Mouse (Mus musculus): ENCODE results near the gene Hmcn1.

Gene Hmcn1

DNA sequence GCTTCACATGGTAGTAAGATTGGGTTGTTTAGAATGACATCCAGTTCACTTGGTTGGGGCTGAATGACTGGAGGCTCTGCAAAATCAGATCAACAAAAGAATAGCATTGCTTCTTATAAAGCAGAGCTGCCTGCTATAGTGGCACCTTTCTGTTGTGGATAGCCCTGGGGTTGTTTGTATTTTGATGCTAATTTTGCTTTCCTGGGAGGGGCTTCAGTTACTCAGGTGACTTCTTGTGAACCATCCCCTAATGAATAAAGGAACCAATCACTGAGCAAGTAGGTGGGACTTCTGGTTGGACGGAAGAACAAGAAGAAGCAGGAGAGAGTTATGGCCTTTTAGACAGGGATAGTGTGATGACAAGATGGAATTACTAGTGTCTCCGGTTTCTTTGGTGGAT, 370.0 kb downstream of the Hmcn1 start:
- DNase-seq = no peak

DNA sequence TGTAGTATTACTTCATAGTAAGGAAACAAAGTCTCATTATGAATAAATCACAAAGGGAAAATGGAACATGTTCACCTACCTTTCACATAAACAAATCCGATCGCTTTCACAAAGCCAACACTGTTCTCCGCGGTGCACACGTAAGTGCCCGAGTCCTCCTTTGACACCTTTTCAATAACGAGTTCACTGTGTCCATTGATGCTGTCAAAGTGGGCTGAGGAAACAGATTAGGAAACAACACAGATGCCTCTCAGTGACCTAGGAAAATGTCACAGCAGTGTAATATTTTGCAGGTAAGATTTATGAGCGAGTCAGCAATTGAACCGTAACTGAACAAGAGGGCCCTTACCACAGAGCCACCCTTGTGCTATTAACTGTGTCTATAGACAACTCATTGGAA, 382.7 kb downstream of the Hmcn1 start:
- no peak for DNase-seq

DNA sequence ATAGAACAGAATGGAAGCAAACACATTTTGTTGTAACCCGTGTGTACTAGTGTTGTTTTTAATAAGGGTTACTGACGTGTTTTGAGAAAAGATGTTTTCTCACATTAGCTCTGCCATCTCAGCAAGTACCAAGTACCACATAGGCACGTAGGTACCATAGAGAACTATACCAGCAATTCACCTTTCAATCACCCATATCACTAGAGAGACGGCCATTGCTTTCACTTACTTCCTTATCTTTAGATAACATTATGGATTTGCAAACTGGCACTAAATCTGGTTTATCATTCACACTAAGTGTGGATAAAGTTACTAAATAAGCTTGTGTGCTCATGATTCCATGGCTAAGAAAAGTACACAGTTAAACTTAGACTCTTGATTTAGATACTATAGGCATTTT, 387.1 kb downstream of the Hmcn1 start:
- DNase-seq = no peak

DNA sequence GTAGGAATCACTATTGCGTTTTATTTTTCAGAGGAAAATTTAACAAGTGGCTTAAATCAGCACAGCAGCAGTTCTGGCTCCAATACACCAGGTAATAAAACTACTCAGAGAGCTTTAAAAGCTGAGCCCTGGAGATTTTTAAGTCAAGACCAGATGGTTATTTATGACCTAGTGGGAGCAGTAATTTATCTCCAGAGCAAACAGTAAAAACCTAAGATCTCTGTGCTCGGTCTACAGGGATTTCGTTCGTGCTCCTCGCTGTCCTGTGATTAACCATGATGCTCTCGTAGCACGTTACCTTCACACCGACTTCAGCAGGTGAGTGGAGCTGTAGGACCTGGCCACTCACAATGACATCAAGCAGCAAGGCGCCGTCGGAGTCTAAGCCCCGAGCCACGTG, 399.6 kb downstream of the Hmcn1 start:
- DNase-seq = no peak

DNA sequence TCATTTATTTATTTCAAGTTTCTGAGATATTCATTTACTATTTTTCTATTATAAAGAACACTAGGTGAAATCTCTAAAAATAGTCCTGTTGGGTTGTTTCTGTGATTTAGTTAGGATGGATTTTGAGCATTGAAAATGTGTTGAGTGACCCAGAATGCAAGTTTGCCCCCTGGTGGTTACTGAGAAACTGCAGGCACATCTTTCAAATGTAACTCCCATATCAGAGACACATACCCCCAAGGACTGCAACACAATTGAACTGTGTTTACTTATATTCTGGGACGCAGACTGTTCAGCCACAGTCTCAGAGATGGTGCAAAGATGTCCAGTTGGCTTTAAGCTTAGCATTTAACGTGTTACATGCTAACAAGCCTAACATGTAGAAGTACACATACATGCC, 402.0 kb downstream of the Hmcn1 start:
- DNase-seq = peak; percentile 17

DNA sequence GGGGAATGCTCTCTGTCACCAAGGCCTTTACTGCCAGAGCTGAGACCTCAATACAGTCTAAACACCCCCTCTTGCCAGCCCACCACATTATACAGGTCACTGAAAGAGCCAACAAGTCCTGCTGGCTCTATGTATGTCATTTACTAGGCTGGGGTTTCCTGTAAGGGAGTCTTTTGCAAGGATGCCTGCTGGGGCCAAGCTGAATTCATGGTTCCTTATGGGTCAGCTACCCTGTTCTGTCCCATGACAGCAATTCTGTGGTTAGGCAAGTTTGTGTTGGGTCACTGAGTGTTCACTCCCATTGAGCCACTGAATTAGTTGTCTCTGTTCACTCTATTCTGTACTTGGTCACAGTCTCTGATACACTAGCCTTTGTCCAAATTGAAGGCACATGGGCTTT, 405.8 kb downstream of the Hmcn1 start:
- no peak for DNase-seq

DNA sequence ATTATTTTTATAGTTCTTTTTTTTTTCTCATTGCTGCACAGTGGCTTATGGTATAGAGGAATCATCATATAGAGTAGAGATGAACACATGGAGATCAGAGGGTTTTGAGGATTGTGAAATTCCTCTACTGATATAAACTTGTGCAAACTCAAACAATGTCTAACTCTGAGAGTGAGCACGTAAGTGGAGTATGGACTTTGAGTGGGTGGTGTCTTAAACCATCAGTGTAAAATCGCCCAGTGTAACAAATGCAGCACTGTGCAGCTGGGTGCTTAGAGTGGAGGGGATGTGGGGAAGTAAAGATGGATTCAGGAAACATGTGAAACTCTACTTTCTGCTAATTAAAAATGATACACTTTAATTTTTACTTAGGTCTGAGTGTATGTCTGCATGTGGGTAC, 408.8 kb downstream of the Hmcn1 start:
- no peak for DNase-seq

DNA sequence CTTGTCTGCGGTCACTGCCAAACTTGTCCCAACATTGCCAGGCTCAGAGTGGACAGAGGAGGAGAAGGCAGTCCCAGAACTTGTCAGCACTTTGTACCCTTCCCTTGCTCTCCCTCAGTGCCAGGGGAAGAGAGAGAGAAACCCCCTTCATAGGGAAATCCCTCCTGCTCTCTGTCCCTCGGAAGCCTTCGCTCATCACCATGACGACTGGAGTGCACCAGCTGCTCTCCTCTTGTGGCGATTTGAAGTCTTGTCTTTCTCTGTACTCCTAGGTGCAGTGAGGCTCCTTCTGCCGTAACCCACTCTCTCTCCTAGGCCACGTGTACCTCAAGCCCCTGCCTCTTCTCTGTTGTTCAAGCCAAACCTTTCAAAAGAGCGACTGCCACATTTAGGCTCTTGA, 409.5 kb downstream of the Hmcn1 start:
- DNase-seq = no peak

DNA sequence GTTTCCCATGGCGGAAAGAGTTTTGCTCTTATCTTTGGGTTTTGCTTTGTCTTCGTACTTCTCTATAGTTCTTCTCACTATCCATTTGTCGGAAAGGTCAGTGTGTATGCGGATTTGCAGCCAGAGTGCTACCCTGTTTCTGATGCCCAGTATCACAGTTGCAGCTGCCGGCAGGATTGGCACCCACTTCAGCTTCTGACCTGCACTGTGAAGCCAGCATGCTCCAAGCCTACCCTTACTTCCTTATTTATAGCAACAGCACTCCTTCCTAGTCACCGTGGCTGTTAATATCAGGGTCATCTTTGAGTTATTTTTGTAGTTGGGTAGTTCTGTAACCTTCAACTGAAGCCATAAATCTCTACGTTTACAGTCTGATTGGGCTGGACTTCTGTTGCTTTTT, 412.7 kb downstream of the Hmcn1 start:
- no peak for DNase-seq

DNA sequence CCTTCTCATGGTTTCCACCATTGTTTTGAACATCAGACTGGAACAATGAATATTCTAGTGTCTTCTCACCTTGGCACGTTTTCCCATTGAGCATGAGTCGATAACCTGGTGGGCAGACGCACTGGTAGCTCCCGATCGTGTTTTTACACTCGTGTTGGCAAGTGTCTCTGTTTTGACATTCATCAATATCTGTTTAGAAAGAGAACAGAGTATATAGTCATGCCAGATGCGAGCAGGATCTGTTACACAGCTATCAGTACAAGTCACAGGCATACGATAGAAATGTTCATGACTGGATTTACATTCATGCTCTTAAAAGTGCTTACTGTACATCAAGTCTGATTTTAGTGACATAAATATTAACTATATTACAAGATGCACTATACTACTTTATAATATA, 419.8 kb downstream of the Hmcn1 start:
- no peak for DNase-seq

DNA sequence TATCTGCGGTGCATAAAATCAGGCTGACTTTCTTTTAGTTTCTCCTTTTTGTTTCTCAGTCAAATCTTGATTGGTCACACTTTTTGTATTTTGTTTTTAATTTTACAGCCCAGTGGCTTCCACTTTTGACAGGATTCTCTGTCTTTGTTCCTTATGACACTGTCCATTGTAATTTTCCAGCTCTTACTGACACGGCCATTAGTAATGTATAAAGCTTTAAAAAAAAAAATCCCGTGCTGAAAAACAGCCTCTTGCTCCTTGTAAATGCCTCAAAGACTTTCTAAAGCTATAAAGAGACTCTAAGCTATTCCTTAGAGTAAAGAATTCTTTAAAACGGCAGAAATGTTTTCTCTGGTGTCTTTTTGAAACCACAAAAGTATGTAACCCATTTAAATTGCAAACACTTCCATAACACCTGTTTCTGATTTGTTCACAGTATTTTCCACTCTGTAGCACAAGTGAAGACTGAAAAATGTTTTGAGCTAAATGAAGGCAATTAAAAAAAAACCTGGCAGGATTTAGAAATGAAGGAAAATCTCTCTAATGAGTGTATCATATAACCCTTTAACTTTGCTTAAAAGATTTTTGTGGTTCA, 422.6 kb downstream of the Hmcn1 start:
- no peak for DNase-seq

DNA sequence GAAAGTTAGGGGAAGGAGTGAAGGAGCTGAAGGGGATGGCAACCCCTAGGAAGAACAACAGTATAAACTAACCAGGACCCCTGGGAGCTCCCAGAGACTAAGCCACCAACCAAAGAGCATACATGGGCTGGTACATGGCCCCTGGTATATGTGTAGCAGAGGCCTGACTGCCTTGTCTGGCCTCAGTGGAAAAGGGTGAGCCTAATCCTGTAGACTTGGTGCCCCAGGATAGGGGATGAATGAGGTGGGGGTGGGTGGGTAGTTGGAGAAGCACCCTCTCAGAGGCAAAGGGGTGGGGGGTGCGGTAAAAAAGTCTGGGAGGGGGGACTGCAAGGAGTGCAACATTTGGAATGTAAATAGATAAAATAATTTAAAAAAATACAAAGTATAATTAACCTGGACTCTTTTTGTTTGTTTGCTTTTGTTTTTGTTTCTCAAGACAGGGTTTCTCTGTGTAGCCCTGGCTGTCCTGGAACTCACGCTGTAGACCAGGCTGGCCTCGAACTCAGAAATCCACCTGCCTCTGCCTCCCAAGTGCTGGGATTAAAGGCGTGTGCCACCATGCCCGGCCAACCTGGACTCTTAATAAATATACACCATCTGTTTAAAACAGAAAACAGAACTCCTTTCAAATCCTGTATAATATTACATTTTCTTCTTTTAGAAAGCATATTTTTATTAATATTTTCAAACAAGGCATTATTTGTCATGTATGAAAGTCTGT, 423.3 kb downstream of the Hmcn1 start:
- DNase-seq = no peak

DNA sequence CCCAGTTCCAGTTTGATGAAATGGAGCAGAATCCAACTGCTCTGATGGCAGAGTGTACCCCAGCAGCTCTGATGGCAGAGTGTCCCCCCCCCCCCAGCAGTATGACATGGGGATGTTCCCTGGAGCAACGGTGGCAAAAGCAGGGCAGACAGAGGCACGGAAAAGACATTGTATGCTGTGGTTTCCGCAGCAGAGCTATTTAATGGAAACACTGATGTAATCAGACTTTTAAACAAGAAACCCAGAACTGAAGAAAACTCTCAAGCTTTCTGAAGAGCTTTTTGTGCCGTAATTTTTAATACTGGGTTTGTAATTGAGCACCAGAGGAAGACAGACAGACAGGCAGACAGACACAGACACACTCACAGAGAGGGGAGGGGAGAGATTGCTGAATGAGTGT, 426.9 kb downstream of the Hmcn1 start:
- DNase-seq = no peak

DNA sequence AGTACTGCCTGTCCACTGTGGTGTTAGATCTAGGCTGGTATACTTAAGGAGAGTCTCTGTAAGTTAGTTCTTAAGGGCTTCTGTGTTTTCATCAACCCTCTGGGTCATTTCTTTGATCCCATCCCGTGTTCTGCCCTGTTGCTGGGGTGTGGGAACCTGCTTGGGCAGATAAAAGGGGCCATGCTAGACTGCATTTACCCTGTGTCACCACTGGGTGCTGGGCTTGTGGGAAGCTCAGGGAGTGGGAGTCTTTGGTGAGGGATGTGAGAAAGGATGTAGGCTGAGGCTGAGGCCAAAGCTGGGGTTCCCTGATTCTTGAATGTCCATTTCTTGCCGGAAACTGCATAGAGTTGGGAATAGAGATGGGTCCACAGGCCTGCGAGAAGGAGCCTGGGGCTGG, 436.6 kb downstream of the Hmcn1 start:
- no peak for DNase-seq

DNA sequence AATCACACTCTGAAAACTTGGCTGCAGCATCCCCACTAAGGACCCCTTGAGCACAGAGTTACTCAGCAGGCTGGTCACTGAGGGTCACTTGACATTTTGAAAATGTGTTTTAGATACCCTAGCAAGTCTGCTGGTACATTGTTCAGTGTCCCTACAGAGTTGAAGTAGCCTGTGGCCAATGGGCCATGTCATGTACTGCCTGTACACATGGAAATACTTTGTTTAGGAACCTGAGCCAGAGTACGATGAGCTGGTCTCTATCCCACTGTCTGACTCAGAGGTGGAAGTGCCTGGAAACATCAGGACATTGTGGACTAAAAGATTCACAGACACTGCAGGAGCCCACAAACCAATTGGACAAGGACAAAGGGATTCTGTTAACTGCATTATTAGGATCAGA, 441.8 kb downstream of the Hmcn1 start:
- DNase-seq = no peak

DNA sequence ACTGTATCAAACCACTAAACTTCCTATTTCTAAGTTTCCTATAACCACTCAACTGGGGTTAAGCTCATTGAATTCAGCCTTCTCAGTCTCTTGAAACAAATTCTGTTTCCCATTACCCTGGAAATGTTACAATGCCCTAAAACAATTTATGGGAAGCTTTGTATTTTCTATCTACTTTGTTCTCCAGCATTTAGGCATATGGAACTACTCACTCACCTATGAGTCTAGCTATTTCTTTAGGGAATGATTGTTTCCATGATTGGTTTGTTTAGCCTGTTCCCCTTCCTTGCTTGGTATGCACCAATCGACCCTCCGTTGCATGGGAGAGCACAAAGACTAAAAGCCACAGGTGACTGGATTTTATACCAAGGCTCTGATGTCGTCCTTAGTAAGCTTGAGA, 446.8 kb downstream of the Hmcn1 start:
- DNase-seq = no peak

DNA sequence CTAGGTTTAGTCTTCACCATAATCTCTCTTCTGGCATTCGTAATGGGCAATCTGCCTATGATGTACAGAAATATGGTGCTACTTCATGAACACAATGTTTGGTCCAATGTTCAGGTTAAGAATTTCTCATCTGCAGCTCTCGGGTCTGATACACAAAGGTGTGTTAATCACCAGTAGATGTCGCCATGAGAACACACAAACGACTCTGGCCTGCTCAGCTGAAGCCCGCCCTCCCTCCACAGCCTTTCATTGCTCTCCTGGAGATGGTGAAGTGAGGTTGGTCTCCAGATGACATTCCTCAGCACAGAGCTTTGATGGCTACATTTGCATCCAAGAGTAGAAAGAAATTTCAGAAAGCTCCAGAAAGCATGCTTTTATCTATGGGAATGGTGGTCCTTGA, 453.0 kb downstream of the Hmcn1 start:
- peak; percentile 5 for DNase-seq

DNA sequence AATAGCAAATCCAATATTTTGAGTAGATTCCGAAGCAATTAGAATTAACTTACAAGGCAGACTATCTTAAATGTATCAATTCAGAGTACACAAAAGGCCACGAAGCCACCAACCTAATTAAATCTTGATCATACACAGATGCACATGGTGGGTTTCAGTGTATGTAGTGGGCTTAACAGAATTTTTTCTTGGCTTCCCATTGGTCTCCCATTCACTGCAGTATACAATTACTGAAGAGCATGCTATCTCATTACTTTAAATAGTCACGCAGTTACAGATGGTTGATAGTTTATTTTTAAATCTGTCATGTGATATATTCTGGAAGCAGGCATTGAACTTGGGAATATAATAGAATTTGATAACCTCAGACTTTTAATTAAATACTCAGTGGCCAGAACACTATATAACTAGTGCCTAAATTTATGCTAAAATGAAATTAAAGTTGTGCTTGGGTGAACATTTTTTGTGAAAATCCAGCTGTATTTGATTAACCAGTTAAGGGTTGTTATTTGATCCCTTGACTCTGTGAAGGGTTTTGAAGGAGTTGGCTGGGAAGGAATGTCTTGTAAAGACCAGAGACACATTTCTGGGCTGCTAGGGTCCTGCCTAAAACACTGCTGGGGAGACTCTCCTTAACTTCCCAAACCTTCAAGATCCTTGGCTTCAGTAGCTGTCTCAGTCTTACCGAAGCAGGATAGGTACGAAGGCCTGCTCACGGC, 455.7 kb downstream of the Hmcn1 start:
- DNase-seq = no peak

DNA sequence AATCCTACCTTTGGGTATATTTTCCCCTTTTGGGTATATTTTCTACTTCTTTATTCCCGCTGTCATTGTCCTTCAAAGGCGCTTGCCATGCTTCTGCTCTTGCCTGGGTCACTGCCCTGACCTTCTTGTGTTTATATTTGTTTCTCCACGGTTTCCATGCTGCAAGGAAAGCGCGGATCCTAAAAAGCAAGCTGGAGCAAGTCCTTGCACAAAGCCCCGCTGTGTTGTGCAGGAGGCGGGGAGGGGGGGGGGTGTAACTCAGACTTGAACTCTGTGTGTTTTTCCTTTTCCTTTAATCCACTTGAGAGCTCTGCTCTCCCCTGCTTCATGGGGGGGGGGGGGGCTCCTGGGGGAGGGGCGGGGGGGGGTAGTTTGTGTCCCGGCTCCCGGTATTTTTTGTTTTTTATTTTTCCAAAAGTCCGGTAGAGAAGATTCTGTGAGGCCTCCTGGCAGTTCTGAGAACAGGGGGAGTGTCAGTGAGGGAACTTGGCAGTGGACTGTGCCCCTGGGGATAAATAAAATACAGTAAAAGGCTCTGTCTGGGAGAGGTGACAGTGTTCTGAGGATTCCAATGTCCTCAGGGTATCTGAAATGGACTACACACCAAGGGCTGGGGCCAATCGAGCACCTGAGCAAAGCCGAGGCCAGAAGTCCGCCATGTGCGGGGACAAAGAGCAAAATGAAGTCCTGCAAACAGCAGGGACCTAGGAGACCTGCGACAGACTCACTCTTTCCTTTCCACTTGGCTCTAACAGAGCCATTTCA, 457.3 kb downstream of the Hmcn1 start:
- DNase-seq = no peak

DNA sequence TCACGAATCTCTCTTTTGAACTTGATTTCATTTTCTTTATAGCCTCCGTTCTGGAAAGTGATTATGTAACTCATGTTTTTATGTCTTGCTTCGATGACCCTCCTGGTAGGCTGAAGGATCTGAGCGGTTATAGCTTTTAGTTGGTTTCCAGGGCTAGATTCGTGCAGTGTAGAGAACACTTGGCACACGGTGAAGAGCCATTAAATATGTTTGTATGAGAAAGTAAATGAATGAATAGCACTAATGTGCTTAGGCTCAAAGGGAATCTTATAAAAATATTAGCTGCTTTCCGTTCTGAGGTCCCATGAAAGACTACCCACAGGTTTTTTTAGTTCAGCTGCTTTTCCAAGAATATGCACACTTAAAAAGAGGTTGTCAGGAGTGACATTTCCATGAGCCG, 458.6 kb downstream of the Hmcn1 start:
- DNase-seq = no peak

DNA sequence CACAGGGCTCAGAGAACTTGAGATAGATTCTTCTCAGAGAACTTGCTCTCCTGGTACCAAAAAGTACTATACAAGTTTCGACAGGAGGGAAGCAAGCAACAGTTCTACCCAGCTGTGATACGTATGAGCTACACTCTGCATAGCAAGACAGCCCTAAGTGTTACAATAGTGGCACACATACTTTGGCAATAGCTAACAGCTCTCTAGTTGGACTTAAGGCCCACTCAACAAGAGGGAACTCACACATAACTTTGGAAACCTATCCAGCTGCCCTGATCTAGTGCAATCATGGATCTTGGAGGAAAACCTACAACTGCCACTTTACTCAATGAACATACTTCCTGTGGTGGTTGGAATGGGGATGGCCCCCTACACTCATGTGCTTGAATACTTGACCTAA, 480.2 kb downstream of the Hmcn1 start:
- no peak for DNase-seq

Measured in cerebellum, adult 8-10 months (tissue).